Mouse (Mus musculus) hindbrain, embryonic 15.5 days (tissue): ENCODE data around the gene Dscam. TPM values are rescaled to one million over a fixed set of nuclear protein-coding genes. Genes with fewer than 3 reads are reported as not detected.

ENCODE experiments used
- ATAC-seq: fragments of 200-750 bp; cut with Nextera tagmentation; 2 replicates; pipeline ENCODE4 v1.8.0; 2017; ENCODE audit warnings: low read depth, moderate number of reproducible peaks, moderate TSS enrichment; ENCODE audit not compliant: low FRiP score
- H3K27ac ChIP-seq: fragments of 300-500 bp; sonication (generic); replicated peaks from 2 replicates; pipeline ENCODE4 v1.5.1; 2015; ENCODE audit warnings: mild to moderate bottlenecking, inconsistent platforms
- H3K27me3 ChIP-seq: fragments of 300-500 bp; sonication (generic); 2 replicates; pipeline ENCODE4 v1.6.1; 2015; ENCODE audit warnings: control low read depth, inconsistent platforms
- H3K36me3 ChIP-seq: fragments of 300-500 bp; sonication (generic); 2 replicates; pipeline ENCODE4 v1.6.1; 2015; ENCODE audit warnings: control low read depth, inconsistent platforms
- H3K4me1 ChIP-seq: fragments of 300-500 bp; sonication (generic); replicated peaks from 2 replicates; pipeline ENCODE4 v1.6.1; 2015; ENCODE audit warnings: control low read depth, inconsistent platforms
- H3K4me2 ChIP-seq: fragments of 300-500 bp; sonication (generic); 2 replicates; pipeline ENCODE4 v1.6.1; 2015; ENCODE audit warnings: moderate library complexity, mild to moderate bottlenecking, inconsistent platforms
- H3K4me3 ChIP-seq: fragments of 300-500 bp; sonication (generic); 2 replicates; pipeline ENCODE4 v1.5.1; 2015; ENCODE audit warnings: mild to moderate bottlenecking, inconsistent platforms
- H3K9ac ChIP-seq: fragments of 300-500 bp; sonication (generic); 2 replicates; pipeline ENCODE4 v1.6.1; 2015; ENCODE audit warnings: inconsistent platforms
- H3K9me3 ChIP-seq: fragments of 300-500 bp; sonication (generic); 2 replicates; pipeline ENCODE4 v1.6.1; 2016; ENCODE audit warnings: control low read depth, inconsistent platforms
- WGBS: fragments of 180-500 bp; shearing (Covaris S2); methylation state at CpG from one replicate; pipeline ENCODE4 v1.1.7; 2015; 5-methylcytosine and 5-hydroxymethylcytosine counted together
- polyA plus RNA-seq: library from polyadenylated mRNA; unstranded; fragments of >200 nt; fragmentation: Nextera tagmentation; extraction: Ambion mirVana; gene quantifications from 2 replicates; pipeline ENCODE4 v1.2.1, GENCODE M21; 2015

The Dscam gene
- polyA plus RNA-seq, 1 experiment from 2014 or later = 15.1 TPM

DNA sequence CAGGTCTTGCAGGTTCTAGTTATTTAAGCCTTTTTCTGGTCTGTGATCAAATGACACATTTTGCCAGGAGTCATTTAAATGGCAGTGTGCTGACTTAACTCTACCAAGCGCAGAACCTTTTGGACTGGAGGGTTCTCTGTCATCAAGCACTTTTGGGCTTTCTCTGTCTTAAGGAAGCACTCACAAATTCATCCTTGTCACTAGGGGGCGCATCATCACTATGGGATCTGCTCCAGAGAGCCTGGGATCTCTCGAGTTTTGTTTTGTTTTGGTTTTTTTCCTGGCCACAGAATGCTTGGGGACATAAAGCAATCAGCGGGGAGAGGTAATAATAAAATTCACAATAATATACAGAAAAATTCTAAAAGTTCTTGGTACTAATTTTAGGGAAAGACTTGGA lies 486.0 kb downstream of the Dscam start:
- H3K4me2 ChIP-seq = no peak overlapping the region
- H3K36me3 ChIP-seq = peaks cover 12% of the 10 kb centered on the region
- ATAC-seq = no peak
- H3K27ac ChIP-seq = no peak overlapping the region
- H3K9ac ChIP-seq = no peak overlapping the region
- WGBS = 23% methylated on average over 4 of the region's 4 CpGs
- H3K4me1 ChIP-seq = no peaks in the 10 kb centered on the region
- H3K27me3 ChIP-seq = no peaks in the 10 kb centered on the region
- H3K4me3 ChIP-seq = no peak overlapping the region
- H3K9me3 ChIP-seq = no peaks in the 10 kb centered on the region

DNA sequence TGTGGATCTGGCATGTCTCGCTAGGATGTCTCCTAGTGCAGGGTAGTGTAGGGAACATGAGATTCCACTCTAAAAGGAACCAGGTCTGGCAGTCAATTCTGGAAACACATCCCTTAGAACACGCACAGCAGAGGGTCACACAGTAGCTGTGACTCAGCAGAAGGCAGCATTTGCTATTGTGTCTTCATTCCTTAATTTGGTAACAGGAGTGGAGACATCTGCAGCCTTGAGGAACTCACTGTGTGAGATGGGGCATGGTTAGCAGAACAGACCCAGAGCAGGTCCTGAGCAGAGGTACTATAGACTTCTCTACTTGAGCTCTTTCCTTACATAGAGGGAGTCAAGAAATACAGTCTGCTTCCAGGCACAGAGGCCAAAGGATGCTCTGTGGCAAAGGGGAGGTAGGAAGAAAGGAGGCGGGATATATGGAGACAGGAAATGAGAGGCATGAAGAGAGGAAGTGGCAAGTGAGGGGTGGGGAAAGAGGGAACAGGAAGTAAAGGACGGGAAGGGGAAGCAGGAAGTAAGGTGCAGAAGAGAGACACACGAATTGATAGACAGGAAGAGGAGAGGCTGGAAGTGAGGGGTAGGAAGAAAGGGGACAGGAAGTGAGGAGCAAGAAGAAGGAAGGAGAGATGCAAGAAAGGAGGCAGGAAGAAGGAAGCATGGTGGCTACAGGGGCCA lies 488.1 kb downstream of the Dscam start:
- H3K36me3 ChIP-seq = peaks cover 23% of the 10 kb centered on the region
- WGBS = 83% methylated on average over 5 of the region's 5 CpGs
- H3K9ac ChIP-seq = no peak overlapping the region
- H3K4me2 ChIP-seq = no peak overlapping the region
- no peaks in the 10 kb centered on the region for H3K4me1 ChIP-seq
- H3K4me3 ChIP-seq = no peak overlapping the region
- no peak overlapping the region for H3K27ac ChIP-seq
- H3K9me3 ChIP-seq = no peaks in the 10 kb centered on the region
- ATAC-seq = no peak
- H3K27me3 ChIP-seq = no peaks in the 10 kb centered on the region

DNA sequence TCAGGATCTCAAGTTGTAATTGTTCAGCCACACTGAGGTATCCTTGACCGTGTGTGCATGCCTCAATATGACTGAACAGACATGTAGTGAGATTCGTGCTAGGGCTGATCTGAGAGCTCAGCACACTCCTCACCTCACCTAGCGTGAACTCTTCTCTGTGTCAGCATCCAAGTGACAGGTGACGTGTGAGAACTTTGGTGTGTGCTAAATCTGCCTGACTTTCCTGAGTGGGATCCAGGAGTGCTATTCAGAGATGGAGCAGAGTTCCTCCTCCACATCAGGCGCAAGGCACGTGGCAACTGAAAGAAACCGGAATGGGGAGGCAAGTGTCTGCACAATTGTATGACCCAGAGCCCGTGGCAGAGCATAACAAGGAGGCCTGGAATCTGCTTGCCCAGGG lies 490.6 kb downstream of the Dscam start:
- H3K4me3 ChIP-seq = no peak overlapping the region
- H3K4me2 ChIP-seq = no peak overlapping the region
- no peaks in the 10 kb centered on the region for H3K27me3 ChIP-seq
- H3K9ac ChIP-seq = no peak overlapping the region
- peaks cover 23% of the 10 kb centered on the region for H3K36me3 ChIP-seq
- no peaks in the 10 kb centered on the region for H3K4me1 ChIP-seq
- WGBS = 85% methylated on average over 8 of the region's 8 CpGs
- no peak overlapping the region for H3K27ac ChIP-seq
- no peak for ATAC-seq
- H3K9me3 ChIP-seq = no peaks in the 10 kb centered on the region

DNA sequence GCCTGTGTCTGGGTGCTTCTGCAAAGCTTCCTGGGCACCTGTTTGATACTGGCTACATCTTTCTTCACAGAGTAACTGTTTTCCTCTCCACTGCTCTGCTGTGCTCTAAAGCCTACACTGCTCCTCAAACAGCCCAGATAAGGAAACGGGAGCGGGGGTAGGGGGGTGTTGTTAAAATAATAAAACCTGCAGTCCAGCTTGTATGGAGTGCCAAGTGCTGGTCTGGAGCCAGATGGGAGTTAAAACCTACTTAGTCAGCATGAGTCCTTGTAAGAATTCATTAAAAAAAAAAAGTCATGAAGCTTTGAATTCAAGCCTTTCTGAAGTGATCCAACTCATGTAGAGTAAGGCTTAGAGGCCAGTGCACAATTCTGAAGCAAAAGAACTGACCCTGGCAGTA lies 493.1 kb downstream of the Dscam start:
- Histone ChIP-seq H3K4me3 (no peak overlapping the region), H3K4me1 (peaks cover 7% of the 10 kb centered on the region; the same call in 1 of the 2 replicates), H3K9ac (no peak overlapping the region), H3K27me3 (no peaks in the 10 kb centered on the region), H3K4me2 (no peak overlapping the region), H3K9me3 (no peaks in the 10 kb centered on the region), H3K27ac (no peak overlapping the region), H3K36me3 (peaks cover 20% of the 10 kb centered on the region)
- no peak for ATAC-seq
- 65% methylated on average over 2 of the region's 2 CpGs for WGBS

DNA sequence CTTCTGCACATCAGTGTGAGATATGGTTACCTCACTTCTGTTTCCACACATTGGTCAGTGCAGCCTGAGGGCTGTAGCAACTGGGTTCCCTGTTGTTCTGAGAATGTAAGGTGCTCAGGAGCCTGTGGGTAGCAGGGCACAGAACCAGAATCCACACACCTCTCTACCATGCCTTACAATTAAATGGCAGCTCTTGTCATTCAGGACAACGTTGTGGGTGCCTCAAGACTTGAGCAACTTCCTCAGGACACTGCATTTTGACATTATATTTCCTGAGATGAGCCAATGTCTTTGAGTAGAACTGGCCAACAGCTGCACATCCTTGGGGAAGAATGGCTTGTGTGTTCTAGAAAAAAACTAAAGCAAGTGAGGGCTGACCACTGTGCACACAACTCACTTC lies 493.9 kb downstream of the Dscam start:
- H3K27me3 ChIP-seq = no peaks in the 10 kb centered on the region
- no peaks in the 10 kb centered on the region for H3K9me3 ChIP-seq
- 60% methylated on average over 1 of the region's 1 CpGs for WGBS
- H3K4me3 ChIP-seq = no peak overlapping the region
- H3K27ac ChIP-seq = no peak overlapping the region
- H3K4me2 ChIP-seq = no peak overlapping the region
- no peak for ATAC-seq
- H3K36me3 ChIP-seq = peaks cover 22% of the 10 kb centered on the region
- H3K9ac ChIP-seq = no peak overlapping the region
- H3K4me1 ChIP-seq = peaks cover 7% of the 10 kb centered on the region

DNA sequence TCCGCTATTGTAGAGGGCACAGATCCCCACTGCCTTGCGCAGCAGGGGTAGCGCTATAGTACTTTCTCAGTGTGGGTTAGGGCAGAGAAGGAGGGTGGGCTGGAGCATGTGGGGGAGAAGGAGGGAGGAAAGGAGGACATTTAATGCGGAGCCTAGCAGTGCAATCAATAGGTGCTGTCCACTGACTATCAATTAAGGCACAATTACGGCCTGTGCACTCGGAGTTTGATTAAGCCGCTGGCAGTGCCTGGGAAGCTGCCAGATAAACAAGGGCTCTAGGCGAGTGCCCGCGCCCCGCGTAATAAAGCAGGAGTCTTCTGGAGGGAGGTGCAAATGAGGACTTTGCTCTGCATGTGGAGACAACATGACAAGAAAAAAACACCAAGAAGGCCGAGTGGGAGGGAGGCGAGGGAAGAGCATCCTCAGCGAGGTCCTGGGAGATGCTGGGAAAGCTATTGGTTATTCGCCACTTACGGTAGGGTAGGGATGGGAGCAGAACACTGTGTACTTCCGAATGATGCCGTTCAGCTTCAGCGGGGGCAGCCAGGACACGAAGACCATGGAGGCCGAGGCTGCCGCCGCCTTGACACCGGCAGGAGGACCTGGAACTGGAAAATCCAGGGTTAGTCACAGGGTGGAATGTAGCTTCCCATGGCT lies 497.2 kb downstream of the Dscam start:
- WGBS = 49% methylated on average over 25 of the region's 25 CpGs
- H3K4me2 ChIP-seq = peak overlapping the region; percentile 23; the same call in 1 of the 2 replicates

DNA sequence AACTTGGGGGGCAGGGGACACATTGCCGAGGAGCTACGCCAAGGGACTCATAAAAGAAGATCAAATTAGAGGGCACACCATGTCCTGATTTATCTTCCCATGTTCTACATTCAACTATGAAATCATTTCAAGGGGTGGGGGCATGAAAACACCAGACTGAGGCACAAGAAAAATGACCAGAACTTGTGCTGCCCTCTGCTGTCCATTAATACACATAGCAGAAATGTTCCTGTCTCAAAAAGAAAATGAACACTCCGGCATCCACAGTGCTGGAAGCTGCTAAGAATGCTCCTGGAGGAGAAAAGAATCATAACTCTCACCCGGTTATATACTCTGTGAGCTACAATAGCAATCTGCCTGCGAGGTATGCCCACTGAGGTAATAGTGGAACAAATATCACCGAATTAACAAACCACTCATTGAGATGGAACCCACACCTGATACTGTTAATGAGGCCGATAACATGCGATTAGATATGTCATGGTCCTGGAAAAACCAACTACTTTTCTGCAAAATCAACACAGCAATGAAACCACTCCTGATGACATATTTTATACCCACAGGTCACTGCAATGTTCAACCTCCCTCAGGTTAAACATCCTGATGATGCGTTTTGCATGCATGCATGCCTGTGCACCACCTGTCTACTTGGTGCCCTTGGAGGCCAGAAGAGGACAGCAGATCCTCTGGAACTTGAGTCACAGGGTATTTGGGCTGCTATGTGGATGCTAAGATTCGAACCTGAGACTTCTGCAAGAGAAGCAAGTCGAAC lies 498.8 kb downstream of the Dscam start:
- Histone ChIP-seq H3K9ac (no peak overlapping the region), H3K27ac (no peak overlapping the region), H3K4me2 (no peak overlapping the region), H3K36me3 (0 out of 2 replicates have a peak, but pooled peaks cover 2% of the 10 kb centered on the region), H3K4me1 (peaks cover 7% of the 10 kb centered on the region), H3K27me3 (no peaks in the 10 kb centered on the region), H3K4me3 (no peak overlapping the region), H3K9me3 (no peaks in the 10 kb centered on the region)
- WGBS = 59% methylated on average over 11 of the region's 11 CpGs
- ATAC-seq = no peak

More for the DNA sequence above, 497.2 kb downstream of the Dscam start:
- H3K4me3 ChIP-seq = no peak overlapping the region
- peaks cover 7% of the 10 kb centered on the region for H3K4me1 ChIP-seq
- ATAC-seq = peak; percentile 80
- H3K9me3 ChIP-seq = no peaks in the 10 kb centered on the region
- H3K27me3 ChIP-seq = no peaks in the 10 kb centered on the region
- H3K27ac ChIP-seq = peak overlapping the region; percentile 44; the same call in 1 of the 2 replicates
- no peak overlapping the region for H3K9ac ChIP-seq
- H3K36me3 ChIP-seq = 0 out of 2 replicates have a peak, but pooled peaks cover 3% of the 10 kb centered on the region

DNA sequence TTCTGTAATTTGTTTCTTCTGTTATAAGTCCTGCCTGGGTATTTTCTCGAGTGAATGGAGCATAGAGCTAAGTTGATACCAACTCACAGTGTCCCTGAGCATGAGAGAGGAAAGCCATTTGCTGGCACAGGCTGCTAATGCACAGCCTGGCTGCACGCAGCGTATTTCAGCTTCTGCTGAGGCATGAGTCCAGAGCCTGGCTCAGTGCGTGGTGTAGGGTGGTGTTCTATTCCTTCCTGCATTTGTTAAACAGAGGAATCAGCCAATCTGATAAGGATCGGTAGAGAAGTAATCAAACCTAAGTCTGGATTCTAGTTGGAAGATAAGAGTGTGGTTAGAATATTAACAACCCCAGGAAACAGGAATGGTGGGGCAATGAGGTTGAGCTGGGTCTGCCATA lies 500.8 kb downstream of the Dscam start:
- no peak overlapping the region for H3K27ac ChIP-seq
- 63% methylated on average over 5 of the region's 5 CpGs for WGBS
- no peaks in the 10 kb centered on the region for H3K9me3 ChIP-seq
- peaks cover 7% of the 10 kb centered on the region for H3K4me1 ChIP-seq
- no peak overlapping the region for H3K4me2 ChIP-seq
- no peak overlapping the region for H3K9ac ChIP-seq
- H3K36me3 ChIP-seq = 0 out of 2 replicates have a peak, but pooled peaks cover 2% of the 10 kb centered on the region
- no peaks in the 10 kb centered on the region for H3K27me3 ChIP-seq
- ATAC-seq = no peak
- no peak overlapping the region for H3K4me3 ChIP-seq

DNA sequence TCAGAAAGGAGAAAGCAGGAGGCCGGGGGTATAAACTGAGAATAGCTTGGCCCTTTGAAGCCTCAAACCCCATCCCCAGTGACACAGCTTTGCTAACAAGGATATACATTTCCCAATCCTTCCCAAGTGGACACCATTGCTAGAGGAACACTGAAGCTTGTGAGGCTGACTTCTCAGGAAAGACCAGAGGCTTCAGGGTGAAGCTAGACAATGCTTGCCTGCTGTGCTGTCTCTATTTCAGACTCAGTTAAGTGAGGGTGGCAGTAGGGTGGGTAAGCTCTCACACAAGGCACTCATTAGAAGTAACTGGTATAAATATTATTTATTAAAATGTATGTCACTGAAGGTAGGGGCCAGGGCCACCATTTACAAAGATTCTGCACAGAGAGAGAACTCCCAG lies 502.1 kb downstream of the Dscam start:
- Histone ChIP-seq H3K4me1 (peaks cover 4% of the 10 kb centered on the region), H3K36me3 (0 out of 2 replicates have a peak, but pooled peaks cover 2% of the 10 kb centered on the region), H3K4me3 (no peak overlapping the region), H3K27me3 (no peaks in the 10 kb centered on the region), H3K4me2 (no peak overlapping the region), H3K27ac (no peak overlapping the region), H3K9me3 (no peaks in the 10 kb centered on the region), H3K9ac (no peak overlapping the region)
- no peak for ATAC-seq
- 95% methylated on average over 1 of the region's 1 CpGs for WGBS

DNA sequence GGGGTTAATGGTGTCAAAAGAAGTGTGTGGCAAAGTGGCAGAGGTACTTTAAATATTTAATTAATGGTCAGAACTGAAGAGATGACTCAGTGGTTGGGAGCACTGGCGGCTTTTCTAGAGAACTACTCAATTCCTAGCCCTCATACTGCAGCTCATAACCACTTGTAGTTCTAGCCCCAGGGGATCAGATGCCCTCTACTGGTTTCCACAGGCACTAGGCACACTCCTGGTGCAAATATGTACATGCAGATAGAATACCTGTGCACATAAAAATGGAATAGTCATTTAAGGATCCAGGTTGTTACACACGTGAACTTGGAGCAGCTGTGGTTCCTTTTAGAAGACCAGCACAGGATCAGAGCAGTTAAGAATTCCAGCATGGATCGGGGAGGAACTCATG lies 509.5 kb downstream of the Dscam start:
- 0 out of 2 replicates have a peak, but pooled peaks cover 9% of the 10 kb centered on the region for H3K4me1 ChIP-seq
- H3K27ac ChIP-seq = no peak overlapping the region
- no peaks in the 10 kb centered on the region for H3K27me3 ChIP-seq
- no peak overlapping the region for H3K4me3 ChIP-seq
- H3K36me3 ChIP-seq = no peaks in the 10 kb centered on the region
- no peak overlapping the region for H3K4me2 ChIP-seq
- WGBS = 82% methylated on average over 3 of the region's 3 CpGs
- H3K9ac ChIP-seq = no peak overlapping the region
- ATAC-seq = no peak
- no peaks in the 10 kb centered on the region for H3K9me3 ChIP-seq

DNA sequence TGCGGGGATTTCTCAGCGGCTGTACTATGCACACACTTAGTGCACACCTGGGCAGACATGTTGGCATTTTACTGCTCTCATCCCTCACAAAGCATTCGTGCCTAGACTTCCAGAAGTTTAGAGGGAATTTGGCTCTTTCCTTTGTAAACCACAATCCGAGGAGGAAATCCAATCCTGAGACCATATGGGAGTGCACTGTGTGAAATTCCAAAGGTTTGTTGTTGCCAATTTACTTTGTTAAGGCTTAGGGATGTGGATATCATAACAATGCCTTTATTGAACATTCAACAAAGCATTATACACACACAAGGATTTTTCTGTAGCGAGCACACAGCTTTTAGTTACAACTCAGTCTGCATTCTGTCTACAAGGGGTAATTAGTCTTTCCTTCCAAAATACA lies 511.3 kb downstream of the Dscam start:
- Histone ChIP-seq H3K4me3 (no peak overlapping the region), H3K9me3 (no peaks in the 10 kb centered on the region), H3K36me3 (0 out of 2 replicates have a peak, but pooled peaks cover 6% of the 10 kb centered on the region), H3K27ac (no peak overlapping the region), H3K4me2 (no peak overlapping the region), H3K9ac (no peak overlapping the region), H3K27me3 (no peaks in the 10 kb centered on the region), H3K4me1 (0 out of 2 replicates have a peak, but pooled peaks cover 9% of the 10 kb centered on the region)
- 60% methylated on average over 5 of the region's 5 CpGs for WGBS
- no peak for ATAC-seq

DNA sequence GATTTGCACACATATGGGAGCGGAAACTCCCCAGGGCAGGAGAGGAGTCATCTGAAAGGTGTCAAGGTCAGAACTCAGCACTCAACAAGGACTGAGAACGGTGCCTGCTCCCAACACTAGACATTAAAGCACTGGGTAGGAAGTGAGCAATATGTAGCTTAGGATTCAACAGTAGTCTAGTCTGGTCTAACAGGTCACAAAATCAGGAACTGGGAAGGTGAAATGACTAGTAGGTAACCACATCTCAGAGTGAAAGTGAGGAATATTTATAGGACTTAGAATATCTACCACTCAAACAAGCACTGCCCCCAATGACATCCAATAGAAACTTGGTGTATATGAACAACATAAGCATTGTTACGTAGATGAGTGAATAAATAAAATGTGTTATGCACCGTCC lies 515.0 kb downstream of the Dscam start:
- Histone ChIP-seq H3K4me2 (no peak overlapping the region), H3K36me3 (peaks cover 16% of the 10 kb centered on the region), H3K4me1 (0 out of 2 replicates have a peak, but pooled peaks cover 9% of the 10 kb centered on the region), H3K27me3 (no peaks in the 10 kb centered on the region), H3K4me3 (no peak overlapping the region), H3K27ac (no peak overlapping the region), H3K9me3 (no peaks in the 10 kb centered on the region), H3K9ac (no peak overlapping the region)
- WGBS = 90% methylated on average over 4 of the region's 4 CpGs
- no peak for ATAC-seq
